Mouse (Mus musculus): Measurements from ENCODE around the gene Itga1. TPM values are rescaled to one million over a fixed set of nuclear protein-coding genes. Genes with fewer than 3 reads are reported as not detected.

Gene Itga1
- polyA plus RNA-seq (2017; shearing (Covaris generic)), result under 1 TPM; 0.18 to 0.23 TPM

GRCm38 (mm10) chr13:115101355-115102191 lies at the start of gene Itga1, which contains the start of gene Gm49395:
Gene Itga1 (minus strand): TSS chr13:115101964.
Gene Gm49395 (minus strand): TSS chr13:115101921.
- ATAC-seq, result no peak

DNA sequence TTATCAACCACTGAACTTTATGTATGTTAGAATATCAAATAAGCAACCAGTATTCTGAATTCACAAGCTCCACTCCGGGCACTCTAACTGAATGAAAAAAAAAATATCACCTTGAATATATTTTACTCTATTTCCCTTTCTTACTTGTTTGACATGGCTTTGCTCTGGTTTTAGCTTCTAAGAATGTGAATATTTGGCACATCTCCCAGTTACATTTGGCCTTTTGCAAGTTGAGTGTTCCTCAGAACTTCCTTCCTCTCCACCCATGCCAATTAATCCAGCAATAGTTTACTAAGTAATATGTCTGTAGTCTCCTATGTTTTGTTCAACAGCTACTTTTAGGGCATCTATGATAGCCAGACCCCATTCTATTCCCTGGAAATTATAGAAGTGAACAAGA lies 48.8 kb upstream of the Itga1 start:
- ATAC-seq, result no peak

- no peak for ATAC-seq
Observed at GRCm38 (mm10) chr13:115149849-115150248, 48.1 kb upstream of the Itga1 start.

DNA sequence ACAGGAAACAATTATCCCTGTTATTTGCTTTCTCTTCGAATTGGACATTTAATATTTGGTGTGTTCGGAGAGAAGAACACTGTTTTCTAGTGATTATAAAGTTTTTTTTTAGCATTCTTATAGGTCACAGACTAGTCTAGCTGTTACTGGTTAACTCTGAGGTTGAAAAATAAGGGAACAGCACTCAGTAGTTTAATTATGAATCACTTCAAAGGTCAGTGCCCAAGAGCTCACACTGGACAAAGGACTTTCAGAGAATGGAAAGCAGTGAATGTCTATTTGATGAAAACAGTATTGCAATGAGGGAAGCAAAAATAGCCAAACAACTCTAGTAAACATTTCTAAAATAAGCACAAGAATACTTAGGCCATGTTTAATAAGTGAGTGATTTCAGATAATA lies 41.8 kb upstream of the Itga1 start:
- no peak for ATAC-seq

- no peak for ATAC-seq
Observed at GRCm38 (mm10) chr13:115142066-115142465, 40.3 kb upstream of the Itga1 start.

DNA sequence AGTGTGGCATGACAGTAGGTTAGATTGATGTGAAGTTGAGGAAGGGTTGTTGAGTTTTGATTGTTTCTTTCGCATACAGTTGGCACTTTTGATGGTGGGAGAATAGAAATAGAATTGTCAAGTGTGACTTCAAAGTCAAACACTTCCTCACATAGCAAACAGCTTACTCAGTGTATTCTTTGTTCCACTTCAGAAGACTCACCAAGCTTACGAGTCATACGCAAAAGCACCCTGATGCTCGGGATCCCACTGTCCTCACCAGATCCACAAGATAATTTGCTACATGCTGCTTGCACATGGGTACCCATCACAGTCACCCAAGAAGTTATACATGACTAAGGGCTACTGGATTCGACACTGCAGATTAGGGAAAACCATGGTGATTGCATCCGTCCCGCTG lies 36.7 kb upstream of the Itga1 start:
- no peak for ATAC-seq

DNA sequence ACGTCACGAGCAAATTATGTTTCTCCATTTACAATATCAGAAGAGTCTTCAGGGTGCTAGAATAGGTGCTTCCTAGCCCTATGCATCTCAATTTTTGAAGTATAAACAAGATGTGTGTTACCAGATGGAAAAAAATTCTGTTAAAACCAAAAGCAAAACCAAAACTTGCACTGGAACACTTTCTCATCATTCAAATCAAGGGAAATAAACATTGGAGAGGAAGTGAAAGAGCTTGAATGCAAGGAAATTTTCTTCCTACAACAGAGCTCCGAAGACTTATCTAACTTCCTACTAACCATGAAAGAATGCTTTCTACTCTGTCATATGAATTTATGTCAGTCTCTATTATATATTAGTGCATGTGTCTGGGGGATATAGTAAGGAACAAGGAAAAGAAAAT lies 35.0 kb upstream of the Itga1 start:
- no peak for ATAC-seq

DNA sequence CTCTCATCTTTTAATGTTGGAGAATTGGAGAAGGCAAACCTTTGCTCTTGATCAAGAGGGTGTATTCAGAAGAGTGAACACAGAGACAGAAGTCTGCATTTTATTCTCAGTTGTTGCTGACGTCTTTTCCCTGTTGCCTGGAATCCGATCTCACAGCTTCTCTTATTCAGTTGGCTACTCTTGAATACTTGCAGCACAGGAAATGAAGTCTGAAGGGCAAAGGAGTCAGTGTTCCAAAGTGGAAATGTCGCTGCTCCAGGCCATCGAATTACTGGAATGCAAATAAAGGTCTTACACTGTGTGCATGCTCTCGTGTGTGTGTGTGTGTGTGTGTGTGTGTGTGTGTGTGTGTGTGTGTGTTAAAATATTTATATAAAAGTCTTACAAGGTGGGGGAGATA lies 30.7 kb upstream of the Itga1 start:
- no peak for ATAC-seq

- no peak for ATAC-seq
Observed at GRCm38 (mm10) chr13:115131381-115131780, 29.6 kb upstream of the Itga1 start.

DNA sequence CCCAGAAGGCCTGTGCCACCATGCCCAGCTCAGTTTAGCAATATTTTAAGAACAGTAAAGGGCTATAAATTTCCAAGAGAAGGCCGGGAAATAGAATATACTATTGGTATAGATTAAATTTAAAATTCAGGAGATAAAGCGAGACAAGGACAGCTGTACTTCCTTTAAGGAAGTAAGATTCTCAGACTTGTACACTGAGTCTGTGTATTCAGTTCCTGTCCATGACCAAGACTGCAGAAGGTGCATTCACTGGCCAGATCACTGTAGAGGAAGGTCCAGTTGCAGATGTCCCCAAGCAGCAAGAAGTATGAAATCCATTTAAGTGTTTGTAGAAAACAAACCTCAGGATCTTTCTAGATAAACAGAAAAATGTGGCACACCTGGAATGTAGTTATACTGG lies 28.3 kb upstream of the Itga1 start:
- ATAC-seq, result no peak

GRCm38 (mm10) chr13:115127826-115128225 lies 26.1 kb upstream of the Itga1 start:
- ATAC-seq, result no peak

DNA sequence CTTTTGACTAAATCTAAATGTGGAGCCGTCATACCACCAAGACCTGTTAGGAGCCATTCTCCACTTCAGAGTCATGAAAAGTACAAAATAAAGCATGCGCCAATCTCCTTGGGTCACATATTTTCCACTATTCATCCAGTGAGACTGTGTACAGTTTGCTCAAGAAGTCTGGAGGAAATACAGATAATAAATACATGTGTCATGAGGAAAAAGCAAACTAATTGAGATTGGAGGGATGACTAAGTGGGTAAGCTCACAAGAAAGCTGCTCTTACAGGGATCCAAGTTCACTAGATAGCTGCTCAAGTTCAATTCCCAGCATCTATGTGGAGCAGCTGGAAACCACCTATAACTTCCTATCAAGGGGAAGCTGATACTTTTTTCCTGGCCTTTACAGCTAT lies 24.8 kb upstream of the Itga1 start:
- no peak for ATAC-seq

DNA sequence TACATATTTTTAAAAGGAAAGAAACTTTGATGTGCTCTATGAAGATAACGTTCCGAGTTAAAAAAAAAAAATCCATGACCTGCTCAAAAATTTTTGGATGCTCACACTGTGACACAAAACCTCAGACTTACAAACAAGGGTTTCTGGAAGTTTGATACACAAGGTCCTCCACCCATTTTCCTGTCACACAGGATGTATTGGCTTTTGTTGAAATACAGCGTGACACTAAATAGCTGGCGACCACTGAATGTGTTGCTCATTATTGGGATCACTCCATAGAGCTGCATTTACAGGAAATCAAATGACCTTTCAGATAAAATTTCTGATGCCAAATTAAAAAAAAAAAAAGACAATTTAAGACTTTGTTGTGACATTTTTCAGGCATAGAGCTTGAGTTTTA lies 23.4 kb upstream of the Itga1 start:
- no peak for ATAC-seq

- no peak for ATAC-seq
Observed at GRCm38 (mm10) chr13:115124521-115124920, 22.8 kb upstream of the Itga1 start.

DNA sequence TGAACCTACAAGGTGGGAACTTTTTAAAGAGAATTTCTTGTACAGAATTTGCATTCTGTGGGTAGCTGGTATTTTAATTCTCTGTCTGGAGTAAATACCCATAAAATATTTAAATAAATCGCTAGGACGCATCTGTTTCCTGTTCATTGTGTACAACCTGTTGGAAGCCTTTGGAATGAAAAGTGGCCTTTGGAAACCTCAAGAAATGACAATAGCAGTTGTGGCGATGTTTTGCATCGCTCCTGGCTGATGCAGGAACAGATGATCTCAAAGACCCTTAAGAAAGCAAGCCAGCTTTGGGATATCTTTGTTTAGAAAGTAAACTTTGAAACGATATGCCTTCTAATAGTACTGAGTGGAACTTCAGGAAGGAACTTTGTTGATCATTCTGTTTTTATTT lies 17.0 kb upstream of the Itga1 start:
- no peak for ATAC-seq

- ATAC-seq, result no peak
Observed at GRCm38 (mm10) chr13:115118195-115118594, 16.4 kb upstream of the Itga1 start.

DNA sequence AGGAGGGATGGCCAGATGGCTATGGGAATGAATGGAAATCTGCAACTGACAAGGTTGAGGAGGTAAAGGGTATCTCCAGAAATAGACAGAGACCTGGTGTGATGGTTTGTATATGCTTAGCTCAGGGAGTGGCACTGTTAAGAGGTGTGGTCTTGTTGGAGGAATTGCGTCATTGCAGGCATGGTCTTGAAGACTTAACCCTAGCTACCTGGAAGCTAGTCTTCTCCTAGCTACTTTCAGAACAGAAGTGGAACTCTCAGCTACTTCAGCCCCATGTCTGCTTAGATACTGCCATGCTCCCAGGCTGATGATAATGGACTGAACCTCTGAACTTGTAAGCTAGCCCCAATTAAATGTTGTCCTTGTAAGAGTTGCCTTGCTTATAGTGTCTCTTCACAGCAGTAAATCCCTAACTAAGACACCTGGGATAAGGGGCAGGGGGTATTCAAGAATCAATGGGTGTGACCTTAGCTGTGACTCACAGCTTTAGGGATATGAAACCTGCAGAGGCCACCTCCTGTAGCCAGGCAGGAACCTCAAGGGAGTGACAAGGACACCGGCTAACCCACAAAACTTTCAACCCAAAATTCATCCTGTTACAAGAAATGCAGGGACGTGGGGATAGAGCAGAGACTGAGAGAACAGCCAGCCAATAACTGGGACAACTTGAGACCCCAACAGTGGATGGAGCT lies 15.3 kb upstream of the Itga1 start:
- no peak for ATAC-seq

- ATAC-seq, result no peak
Observed at GRCm38 (mm10) chr13:115109628-115110027, 7.9 kb upstream of the Itga1 start.

DNA sequence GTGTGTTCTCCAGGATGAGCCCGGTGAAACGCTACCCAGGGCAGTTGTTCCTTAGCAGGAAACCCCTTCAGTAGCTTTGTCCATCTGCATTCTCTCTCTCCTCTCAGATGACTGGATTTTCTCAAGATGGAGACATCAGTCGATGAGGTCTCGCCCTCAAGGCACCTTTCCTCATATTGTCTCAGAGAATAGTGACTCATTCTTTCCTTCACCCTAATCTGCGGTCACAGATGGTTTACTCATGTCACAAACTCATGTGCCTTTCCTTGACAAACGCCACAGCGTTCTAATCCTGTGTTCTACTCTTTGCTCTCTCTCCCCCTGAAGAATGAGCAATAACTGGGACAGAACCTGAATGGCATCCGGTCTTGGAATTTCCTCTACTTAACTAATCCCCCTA lies 5.7 kb upstream of the Itga1 start:
- ATAC-seq, result peak; percentile 45

DNA sequence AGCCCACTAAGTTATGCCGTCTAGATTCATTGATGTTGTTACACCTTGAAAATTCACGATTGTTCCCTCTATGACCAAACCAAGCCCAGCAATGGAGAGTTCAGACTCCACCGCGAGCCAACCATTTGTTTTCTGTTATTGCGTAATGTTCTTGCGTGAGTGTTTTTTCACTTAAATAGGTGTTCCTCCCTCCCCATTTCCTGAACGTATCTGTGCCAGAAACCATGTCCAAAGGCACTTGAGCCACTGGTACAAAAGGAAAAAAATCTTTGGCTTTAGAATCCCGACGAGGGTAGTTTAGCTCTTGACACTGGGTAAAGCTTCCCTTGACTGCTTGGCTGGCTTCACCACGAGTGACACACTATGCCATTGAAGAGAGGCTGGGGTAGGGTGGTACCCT lies 4.4 kb upstream of the Itga1 start:
- ATAC-seq, result no peak

GRCm38 (mm10) chr13:115102754-115103153 lies 990 bp upstream of the Itga1 start:
- no peak for ATAC-seq

DNA sequence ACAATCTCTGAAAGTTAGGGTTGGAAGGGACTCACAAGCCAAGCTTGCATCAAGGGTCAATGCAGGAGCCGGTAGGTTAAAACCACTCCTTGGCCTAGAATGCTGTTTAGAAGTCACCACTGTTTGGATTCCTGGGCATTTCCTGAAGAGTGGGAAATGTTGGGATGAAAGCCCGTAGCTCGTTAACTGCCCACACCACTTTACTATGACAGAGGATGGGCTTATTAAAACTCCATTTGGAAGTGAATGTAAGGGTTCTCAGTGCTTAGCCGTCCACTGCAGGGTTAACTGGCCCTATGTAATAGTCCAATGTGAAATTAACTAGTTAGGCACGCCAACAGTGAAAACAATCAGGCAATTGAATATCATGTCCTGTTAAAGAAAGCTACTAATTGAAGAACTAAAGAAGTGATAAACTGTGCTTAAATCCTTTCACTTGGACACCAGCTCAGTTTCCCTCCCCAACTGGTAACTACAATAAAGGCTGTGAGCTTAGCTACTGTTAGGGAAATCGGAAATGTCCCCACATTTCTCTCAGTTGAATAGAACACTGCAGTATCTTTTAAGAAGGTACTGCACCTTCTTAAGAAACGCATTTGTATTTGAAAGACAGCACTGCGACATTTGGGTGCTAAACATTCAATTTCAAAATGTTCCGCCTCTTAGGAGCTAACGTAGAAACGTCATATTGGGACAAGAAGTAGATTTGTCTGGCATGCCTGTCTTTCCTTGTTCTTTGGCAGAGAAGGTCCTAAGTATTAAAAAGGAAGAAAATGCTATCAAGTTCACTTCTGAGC lies 1.2 kb downstream of the Itga1 start:
- no peak for ATAC-seq

DNA sequence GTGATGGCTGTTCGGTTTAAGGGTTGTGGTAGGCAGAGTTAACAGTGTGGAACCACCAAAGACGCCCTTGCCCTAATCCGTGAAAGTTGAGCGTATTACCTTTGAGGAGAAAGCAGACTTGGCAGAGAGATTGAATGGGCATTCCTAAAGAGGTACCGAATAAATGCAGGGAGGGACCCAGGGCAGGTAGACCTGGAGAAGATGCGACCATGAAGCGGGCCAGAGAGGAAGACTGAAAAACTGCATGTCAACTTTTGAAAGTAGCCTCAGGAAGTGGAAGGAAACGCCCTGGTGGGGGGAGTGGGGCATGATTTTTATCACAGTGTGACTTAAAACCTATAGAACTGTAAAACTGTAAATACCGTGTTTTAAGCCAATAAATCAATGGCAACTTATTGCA lies 2.4 kb downstream of the Itga1 start:
- no peak for ATAC-seq
